Mouse (Mus musculus) CD4-positive naive resting alpha-beta T cell, adult 76 days (primary cell): ENCODE results near the gene Man2a1. TPM values are rescaled to one million over a fixed set of nuclear protein-coding genes. Genes with fewer than 3 reads are reported as not detected.

Source experiments
- total RNA-seq: library from RNA; stranded (reverse); gene quantifications from one replicate; pipeline ENCODE4 v1.2.4, GENCODE M21; 2023

Gene Man2a1
- total RNA-seq: 47.9 TPM

DNA sequence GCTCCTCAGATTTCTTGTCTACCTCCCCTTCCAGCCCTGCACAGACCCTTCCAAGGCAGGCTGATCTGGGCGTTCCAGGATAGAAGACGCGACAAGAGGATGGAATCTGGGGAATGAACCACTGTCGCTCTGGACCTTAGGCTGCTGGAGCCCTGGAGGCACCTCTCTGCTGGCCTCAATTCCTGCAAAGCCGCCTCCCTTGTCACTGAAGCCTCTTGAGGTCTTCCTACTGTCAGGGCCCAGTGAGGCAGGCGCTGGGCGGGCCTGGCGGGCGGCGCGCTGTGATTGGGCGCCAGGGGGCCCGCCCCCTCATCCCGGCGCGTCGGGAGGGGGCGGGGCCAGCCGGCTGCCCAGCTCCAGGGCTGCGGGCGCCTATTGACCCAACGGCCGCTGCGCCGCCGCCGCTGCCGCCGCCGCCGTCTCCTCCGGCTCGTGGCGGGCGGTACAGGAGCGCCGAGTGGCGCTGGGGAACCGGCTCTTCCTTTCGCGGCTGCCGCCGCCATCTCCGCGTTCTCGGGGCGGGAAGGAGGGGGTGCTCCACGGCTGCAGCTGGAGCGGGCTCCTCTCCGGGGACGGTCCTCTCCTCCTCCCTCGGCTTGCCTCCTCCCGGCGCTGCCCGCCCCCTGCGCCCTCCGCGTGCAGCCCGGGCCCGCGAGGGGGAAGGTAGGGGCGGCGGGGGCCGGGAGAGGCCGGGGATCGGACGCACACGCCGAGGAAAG lies at the start of gene Man2a1:
Gene Man2a1 (plus strand): TSS at position 365 of the 719 bp plus-strand sequence.

Other genes with a start within 250 kb of the Man2a1 start
- gene 4930583I09Rik, start 235.3 kb downstream of the Man2a1 start, total RNA-seq: not detected